Mouse (Mus musculus) heart, adult 2 months (tissue): ENCODE results near the gene Stk17b.

Experiments used
- CTCF ChIP-seq: fragments of 200-600 bp; IDR thresholded peaks from 2 replicates; pipeline ENCODE4 v1.8.1; 2022; ENCODE audit warnings: antibody characterized with exemption, mild to moderate bottlenecking, moderate library complexity
- EP300 ChIP-seq: fragments of 200-500 bp; IDR thresholded peaks from 2 replicates; pipeline ENCODE4 v1.6.1; 2011; ENCODE audit warnings: low read depth, low read length, control low read depth; ENCODE audit not compliant: insufficient read depth
- POLR2A ChIP-seq: fragments of 200-500 bp; IDR thresholded peaks from 2 replicates; pipeline ENCODE4 v1.6.1; 2011; ENCODE audit warnings: mild to moderate bottlenecking, low read depth, low read length, control low read depth; ENCODE audit not compliant: insufficient read depth

DNA sequence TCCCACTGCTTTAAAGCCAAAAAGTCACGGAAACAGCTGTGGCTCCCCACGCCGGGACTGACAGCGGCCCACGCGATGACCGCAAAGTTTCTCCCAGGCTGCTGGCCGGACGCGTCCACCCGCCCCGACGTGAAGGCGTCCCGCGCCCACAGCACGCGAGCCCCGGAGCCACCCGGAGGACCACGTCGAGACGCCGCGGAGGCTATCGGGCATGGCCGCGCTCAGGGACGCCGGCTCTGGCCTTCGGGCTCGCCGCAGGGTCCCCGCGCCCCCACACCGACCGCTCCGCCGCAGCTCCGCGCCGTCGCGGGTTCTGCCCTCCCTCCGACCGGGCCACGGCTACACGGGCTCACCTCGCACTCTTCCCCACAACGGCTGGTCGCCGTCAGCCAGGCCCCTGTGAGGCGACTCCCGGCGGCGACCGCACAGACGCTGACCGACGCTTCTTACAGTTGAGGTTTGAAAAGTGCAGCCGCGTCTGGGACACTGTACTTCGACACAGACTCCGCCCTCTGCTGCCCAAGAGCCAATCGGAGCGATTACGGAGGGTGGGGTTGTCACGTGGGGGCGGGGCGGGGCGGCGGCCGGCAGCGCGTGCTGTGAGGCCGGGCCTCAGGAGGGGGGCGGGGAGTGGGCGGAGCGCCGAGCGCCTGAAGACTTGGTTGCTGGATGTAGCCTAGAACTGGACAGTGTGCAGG, at the start of gene Stk17b:
- TF ChIP-seq POLR2A (peak; percentile 96), CTCF (no peak), EP300 (0 out of 2 replicates have a peak, but pooled peaks have one; percentile 28)
